Mouse (Mus musculus): ENCODE measurements at regions not wholly inside any gene's neighbourhood (a gene's known extent, or its start where the extent isn't known, plus 50 kb on each side); places are given as distances from the start of the nearest gene placed in this dataset.

- Histone ChIP-seq H3K4me1 (ENCODE audit: control insufficient read depth in 1 of 2, insufficient read depth in 2 of 2) (no peaks in the 10 kb centered on the region), H3K36me3 (replicated peaks in 1 of 2; ENCODE audit: control insufficient read depth in 1 of 2, insufficient read depth in 1 of 2, low read length in 1 of 2) (no peaks in the 10 kb centered on the region), H3K9ac (ENCODE audit: insufficient read depth, low read depth) (no peak overlapping the region), H3K4me2 (ENCODE audit: insufficient read depth, low read depth, poor library complexity, severe bottlenecking) (no peak overlapping the region), H3K9me3 (replicated peaks; ENCODE audit: low read length) (peaks cover 83% of the 10 kb centered on the region), H3K27ac (ENCODE audit: insufficient read depth, low read depth) (no peak overlapping the region), H3K27me3 (replicated peaks) (no peaks in the 10 kb centered on the region), H3K79me2 (replicated peaks; ENCODE audit: control insufficient read depth, extremely low read depth, insufficient read depth, poor library complexity, severe bottlenecking) (no peaks in the 10 kb centered on the region), H3K4me3 (replicated peaks in 1 of 3; ENCODE audit: low read depth in 2 of 3, low read length in 2 of 3, poor library complexity in 1 of 3) (no peak overlapping the region)
- in situ Hi-C loops (cut with MboI; ENCODE audit: low pct_ligation_motif_present, low pct_unique_long_range_greater_than_20kb, low sequenced_read_pairs), result no loop called here
- no peak for DNase-seq (ENCODE audit: extremely low read depth)
- TF ChIP-seq TBP (conservative IDR thresholded peaks at IDR 0.05; ENCODE audit: low read depth, low read length) (no peak), MAFK (IDR thresholded peaks at IDR 0.05; ENCODE audit: insufficient replicate concordance, low read length) (no peak), NELFE (IDR thresholded peaks at IDR 0.05; ENCODE audit: low read depth, low read length) (no peak), CTCF (conservative IDR thresholded peaks at IDR 0.05 in 1 of 2, IDR thresholded peaks at IDR 0.05 in 1 of 2; ENCODE audit: low read depth in 2 of 2, low read length in 2 of 2) (no peak), MAX (IDR thresholded peaks at IDR 0.05; ENCODE audit: low read length) (no peak), TCF12 (IDR thresholded peaks at IDR 0.05; ENCODE audit: low read depth, low read length) (no peak)
- dilution Hi-C loops (cut with MboI; ENCODE audit: extremely low pct_ligation_motif_present, extremely low pct_unique_long_range_greater_than_20kb, low sequenced_read_pairs), result no loop called here
Measured at GRCm38 (mm10) chr4:84099071-84099470, 573.7 kb downstream of the Ccdc171 start.

GRCm38 (mm10) chr4:84101923-84102322 is 573.2 kb downstream of the Bnc2 start:
- dilution Hi-C loops (cut with MboI; ENCODE audit: extremely low pct_ligation_motif_present, extremely low pct_unique_long_range_greater_than_20kb, low sequenced_read_pairs), result no loop called here

GRCm38 (mm10) chr4:84102736-84103135 is 572.3 kb downstream of the Bnc2 start:
- no peaks in the 10 kb centered on the region for H3K36me3 ChIP-seq (replicated peaks in 1 of 2; ENCODE audit: control insufficient read depth in 1 of 2, insufficient read depth in 1 of 2, low read length in 1 of 2)
- H3K9me3 ChIP-seq (replicated peaks; ENCODE audit: low read length), result peaks cover 82% of the 10 kb centered on the region
- in situ Hi-C loops (cut with MboI; ENCODE audit: low pct_ligation_motif_present, low pct_unique_long_range_greater_than_20kb, low sequenced_read_pairs) (no loop called here), dilution Hi-C loops (cut with MboI; ENCODE audit: extremely low pct_ligation_motif_present, extremely low pct_unique_long_range_greater_than_20kb, low sequenced_read_pairs) (no loop called here)
- no peaks in the 10 kb centered on the region for H3K79me2 ChIP-seq (replicated peaks; ENCODE audit: control insufficient read depth, extremely low read depth, insufficient read depth, poor library complexity, severe bottlenecking)
- H3K4me2 ChIP-seq (ENCODE audit: insufficient read depth, low read depth, poor library complexity, severe bottlenecking), result no peak overlapping the region
- H3K4me3 ChIP-seq (replicated peaks in 1 of 3; ENCODE audit: low read depth in 2 of 3, low read length in 2 of 3, poor library complexity in 1 of 3), result no peak overlapping the region
- no peaks in the 10 kb centered on the region for H3K4me1 ChIP-seq (ENCODE audit: control insufficient read depth in 1 of 2, insufficient read depth in 2 of 2)
- H3K27me3 ChIP-seq (replicated peaks), result no peaks in the 10 kb centered on the region
- DNase-seq (ENCODE audit: extremely low read depth), result no peak
- no peak overlapping the region for H3K27ac ChIP-seq (ENCODE audit: insufficient read depth, low read depth)
- H3K9ac ChIP-seq (ENCODE audit: insufficient read depth, low read depth), result no peak overlapping the region
- no peak for TF ChIP-seq RCOR1 (conservative IDR thresholded peaks at IDR 0.05; ENCODE audit: low read depth, low read length)
- no peak for TF ChIP-seq KAT2A (IDR thresholded peaks at IDR 0.05; ENCODE audit: insufficient replicate concordance, low read length)

More at GRCm38 (mm10) chr4:84101923-84102322, 573.2 kb downstream of the Bnc2 start:
- Histone ChIP-seq H3K27ac (ENCODE audit: insufficient read depth, low read depth) (no peak overlapping the region), H3K36me3 (replicated peaks in 1 of 2; ENCODE audit: control insufficient read depth in 1 of 2, insufficient read depth in 1 of 2, low read length in 1 of 2) (no peaks in the 10 kb centered on the region), H3K27me3 (replicated peaks) (no peaks in the 10 kb centered on the region), H3K4me1 (ENCODE audit: control insufficient read depth in 1 of 2, insufficient read depth in 2 of 2) (no peaks in the 10 kb centered on the region), H3K79me2 (replicated peaks; ENCODE audit: control insufficient read depth, extremely low read depth, insufficient read depth, poor library complexity, severe bottlenecking) (no peaks in the 10 kb centered on the region), H3K4me3 (replicated peaks in 1 of 3; ENCODE audit: low read depth in 2 of 3, low read length in 2 of 3, poor library complexity in 1 of 3) (no peak overlapping the region), H3K9me3 (replicated peaks; ENCODE audit: low read length) (peaks cover 78% of the 10 kb centered on the region), H3K9ac (ENCODE audit: insufficient read depth, low read depth) (no peak overlapping the region), H3K4me2 (ENCODE audit: insufficient read depth, low read depth, poor library complexity, severe bottlenecking) (no peak overlapping the region)
- no peak for DNase-seq (ENCODE audit: extremely low read depth)
- TF ChIP-seq MAZ (IDR thresholded peaks at IDR 0.05; ENCODE audit: low read depth, low read length) (no peak), MAFK (IDR thresholded peaks at IDR 0.05; ENCODE audit: insufficient replicate concordance, low read length) (no peak), EP300 (IDR thresholded peaks at IDR 0.05; ENCODE audit: low read length) (no peak), ZC3H11A (IDR thresholded peaks at IDR 0.05; ENCODE audit: low read depth, low read length) (no peak), JUND (conservative IDR thresholded peaks at IDR 0.05; ENCODE audit: low read depth, low read length) (no peak), ZKSCAN1 (IDR thresholded peaks at IDR 0.05; ENCODE audit: borderline replicate concordance, low read depth, low read length) (no peak), CTCF (conservative IDR thresholded peaks at IDR 0.05 in 1 of 2, IDR thresholded peaks at IDR 0.05 in 1 of 2; ENCODE audit: low read depth in 2 of 2, low read length in 2 of 2) (no peak), CHD2 (IDR thresholded peaks at IDR 0.05; ENCODE audit: low read length) (no peak), GABPA (IDR thresholded peaks at IDR 0.05; ENCODE audit: insufficient replicate concordance, low read depth, low read length) (no peak), MAX (IDR thresholded peaks at IDR 0.05; ENCODE audit: low read length) (no peak), JUN (IDR thresholded peaks at IDR 0.05; ENCODE audit: insufficient read depth, low read depth, low read length) (no peak)
- in situ Hi-C loops (cut with MboI; ENCODE audit: low pct_ligation_motif_present, low pct_unique_long_range_greater_than_20kb, low sequenced_read_pairs), result no loop called here
